Mouse (Mus musculus): ENCODE results near the gene Myog. TPM values are rescaled to one million over a fixed set of nuclear protein-coding genes. Genes with fewer than 3 reads are reported as not detected.
A peak's percentile ranks its signal among the peaks of the same experiment; 100 is the strongest.

The Myog gene
- not detected in 2 replicates for polyA plus RNA-seq (2014; fragmentation: Nextera tagmentation; extraction: Ambion mirVana)

GRCm38 (mm10) chr1:134289598-134290099 is at the start of gene Myog:
Gene Myog (plus strand): TSS chr1:134289989.
- no peak within 1 kb of the TSS for H3K27ac ChIP-seq (replicated peaks; ENCODE audit: low read depth, low read length)
- no peak within 1 kb of the TSS for H3K9ac ChIP-seq (replicated peaks; ENCODE audit: low read length)
- H3K36me3 ChIP-seq (ENCODE audit: control insufficient read depth, insufficient read depth, low read length): no peaks in the 10 kb centered on the region
- no peak within 1 kb of the TSS for H3K4me3 ChIP-seq (replicated peaks; ENCODE audit: low read depth, low read length)
- no peak within 1 kb of the TSS for H3K4me2 ChIP-seq (ENCODE audit: low read length)
- H3K4me1 ChIP-seq (ENCODE audit: control insufficient read depth, insufficient read depth, low read length): 0 out of 2 replicates have a peak, but pooled peaks cover 8% of the 10 kb centered on the region
- WGBS: 47% methylated on average over 11 of the region's 11 CpGs
- DNase-seq: no peak
- H3K27me3 ChIP-seq (ENCODE audit: control insufficient read depth, insufficient read depth, low read length): no peaks in the 10 kb centered on the region
- no peaks in the 10 kb centered on the region for H3K9me3 ChIP-seq (ENCODE audit: control insufficient read depth, low read length)
- no peak for ATAC-seq (ENCODE audit: low FRiP score, low TSS enrichment)

GRCm38 (mm10) chr1:134240701-134241100 is 49.1 kb upstream of the Myog start:
- Histone ChIP-seq H3K4me1 (ENCODE audit: control insufficient read depth, insufficient read depth, low read length) (no peaks in the 10 kb centered on the region; the same call in none of the 2 replicates), H3K27ac (replicated peaks; ENCODE audit: low read depth, low read length) (no peak overlapping the region), H3K27me3 (ENCODE audit: control insufficient read depth, insufficient read depth, low read length) (no peaks in the 10 kb centered on the region; the same call in 1 of the 2 replicates), H3K4me2 (ENCODE audit: low read length) (no peak overlapping the region), H3K36me3 (ENCODE audit: control insufficient read depth, insufficient read depth, low read length) (no peaks in the 10 kb centered on the region), H3K4me3 (replicated peaks; ENCODE audit: low read depth, low read length) (no peak overlapping the region), H3K9me3 (ENCODE audit: control insufficient read depth, low read length) (no peaks in the 10 kb centered on the region), H3K9ac (replicated peaks; ENCODE audit: low read length) (no peak overlapping the region)
- no peak for DNase-seq
- 91% methylated on average over 9 of the region's 9 CpGs for WGBS
- ATAC-seq (ENCODE audit: low FRiP score, low TSS enrichment): no peak

GRCm38 (mm10) chr1:134241298-134241697 is 48.5 kb upstream of the Myog start:
- no peak overlapping the region for H3K4me3 ChIP-seq (replicated peaks; ENCODE audit: low read depth, low read length)
- WGBS: 77% methylated on average over 8 of the region's 8 CpGs
- no peak overlapping the region for H3K9ac ChIP-seq (replicated peaks; ENCODE audit: low read length)
- no peaks in the 10 kb centered on the region for H3K36me3 ChIP-seq (ENCODE audit: control insufficient read depth, insufficient read depth, low read length)
- H3K9me3 ChIP-seq (ENCODE audit: control insufficient read depth, low read length): no peaks in the 10 kb centered on the region
- no peak overlapping the region for H3K27ac ChIP-seq (replicated peaks; ENCODE audit: low read depth, low read length)
- H3K4me2 ChIP-seq (ENCODE audit: low read length): no peak overlapping the region
- DNase-seq (no peak), ATAC-seq (ENCODE audit: low FRiP score, low TSS enrichment) (no peak)
- no peaks in the 10 kb centered on the region; the same call in none of the 2 replicates for H3K4me1 ChIP-seq (ENCODE audit: control insufficient read depth, insufficient read depth, low read length)
- H3K27me3 ChIP-seq (ENCODE audit: control insufficient read depth, insufficient read depth, low read length): no peaks in the 10 kb centered on the region

GRCm38 (mm10) chr1:134242286-134242685 is 47.5 kb upstream of the Myog start:
- 90% methylated on average over 2 of the region's 2 CpGs for WGBS
- H3K4me3 ChIP-seq (replicated peaks; ENCODE audit: low read depth, low read length): no peak overlapping the region
- DNase-seq: no peak
- no peaks in the 10 kb centered on the region; the same call in none of the 2 replicates for H3K4me1 ChIP-seq (ENCODE audit: control insufficient read depth, insufficient read depth, low read length)
- H3K9ac ChIP-seq (replicated peaks; ENCODE audit: low read length): no peak overlapping the region
- no peaks in the 10 kb centered on the region for H3K27me3 ChIP-seq (ENCODE audit: control insufficient read depth, insufficient read depth, low read length)
- no peak overlapping the region for H3K4me2 ChIP-seq (ENCODE audit: low read length)
- no peaks in the 10 kb centered on the region for H3K9me3 ChIP-seq (ENCODE audit: control insufficient read depth, low read length)
- no peaks in the 10 kb centered on the region for H3K36me3 ChIP-seq (ENCODE audit: control insufficient read depth, insufficient read depth, low read length)
- no peak overlapping the region for H3K27ac ChIP-seq (replicated peaks; ENCODE audit: low read depth, low read length)
- ATAC-seq (ENCODE audit: low FRiP score, low TSS enrichment): no peak

GRCm38 (mm10) chr1:134243505-134243904 is 46.3 kb upstream of the Myog start:
- H3K9ac ChIP-seq (replicated peaks; ENCODE audit: low read length): no peak overlapping the region
- H3K9me3 ChIP-seq (ENCODE audit: control insufficient read depth, low read length): no peaks in the 10 kb centered on the region
- 66% methylated on average over 6 of the region's 6 CpGs for WGBS

GRCm38 (mm10) chr1:134243948-134244914 is 45.6 kb upstream of the Myog start:
- Histone ChIP-seq H3K4me3 (replicated peaks; ENCODE audit: low read depth, low read length) (no peak overlapping the region), H3K36me3 (ENCODE audit: control insufficient read depth, insufficient read depth, low read length) (no peaks in the 10 kb centered on the region), H3K9me3 (ENCODE audit: control insufficient read depth, low read length) (no peaks in the 10 kb centered on the region), H3K4me1 (ENCODE audit: control insufficient read depth, insufficient read depth, low read length) (no peaks in the 10 kb centered on the region; the same call in none of the 2 replicates), H3K27me3 (ENCODE audit: control insufficient read depth, insufficient read depth, low read length) (no peaks in the 10 kb centered on the region), H3K4me2 (ENCODE audit: low read length) (peak overlapping the region; percentile 46), H3K27ac (replicated peaks; ENCODE audit: low read depth, low read length) (no peak overlapping the region), H3K9ac (replicated peaks; ENCODE audit: low read length) (peak overlapping the region; percentile 36; the same call in 1 of the 2 replicates)
- peak; percentile 92 for DNase-seq
- ATAC-seq (ENCODE audit: low FRiP score, low TSS enrichment): peak; percentile 66; the same call in 1 of the 2 replicates
- WGBS: 23% methylated on average over 35 of the region's 35 CpGs

More at GRCm38 (mm10) chr1:134243505-134243904, 46.3 kb upstream of the Myog start:
- H3K4me3 ChIP-seq (replicated peaks; ENCODE audit: low read depth, low read length): no peak overlapping the region
- ATAC-seq (ENCODE audit: low FRiP score, low TSS enrichment): no peak
- DNase-seq: no peak
- no peak overlapping the region for H3K4me2 ChIP-seq (ENCODE audit: low read length)
- H3K36me3 ChIP-seq (ENCODE audit: control insufficient read depth, insufficient read depth, low read length): no peaks in the 10 kb centered on the region
- no peaks in the 10 kb centered on the region for H3K27me3 ChIP-seq (ENCODE audit: control insufficient read depth, insufficient read depth, low read length)
- no peak overlapping the region for H3K27ac ChIP-seq (replicated peaks; ENCODE audit: low read depth, low read length)
- H3K4me1 ChIP-seq (ENCODE audit: control insufficient read depth, insufficient read depth, low read length): no peaks in the 10 kb centered on the region; the same call in none of the 2 replicates

- Histone ChIP-seq H3K36me3 (ENCODE audit: control insufficient read depth, insufficient read depth, low read length) (no peaks in the 10 kb centered on the region), H3K27me3 (ENCODE audit: control insufficient read depth, insufficient read depth, low read length) (no peaks in the 10 kb centered on the region), H3K4me1 (ENCODE audit: control insufficient read depth, insufficient read depth, low read length) (no peaks in the 10 kb centered on the region; the same call in none of the 2 replicates), H3K9me3 (ENCODE audit: control insufficient read depth, low read length) (no peaks in the 10 kb centered on the region), H3K4me3 (replicated peaks; ENCODE audit: low read depth, low read length) (no peak overlapping the region), H3K27ac (replicated peaks; ENCODE audit: low read depth, low read length) (no peak overlapping the region), H3K4me2 (ENCODE audit: low read length) (no peak overlapping the region), H3K9ac (replicated peaks; ENCODE audit: low read length) (no peak overlapping the region)
- DNase-seq (no peak), ATAC-seq (ENCODE audit: low FRiP score, low TSS enrichment) (no peak)
- WGBS: 74% methylated on average over 14 of the region's 14 CpGs
These were observed 44.6 kb upstream of the Myog start for GRCm38 (mm10) chr1:134245004-134245717.

GRCm38 (mm10) chr1:134246590-134246989 is 43.2 kb upstream of the Myog start:
- Histone ChIP-seq H3K27me3 (ENCODE audit: control insufficient read depth, insufficient read depth, low read length) (no peaks in the 10 kb centered on the region), H3K4me1 (ENCODE audit: control insufficient read depth, insufficient read depth, low read length) (no peaks in the 10 kb centered on the region; the same call in none of the 2 replicates), H3K4me2 (ENCODE audit: low read length) (no peak overlapping the region), H3K4me3 (replicated peaks; ENCODE audit: low read depth, low read length) (no peak overlapping the region), H3K27ac (replicated peaks; ENCODE audit: low read depth, low read length) (no peak overlapping the region), H3K36me3 (ENCODE audit: control insufficient read depth, insufficient read depth, low read length) (no peaks in the 10 kb centered on the region), H3K9me3 (ENCODE audit: control insufficient read depth, low read length) (no peaks in the 10 kb centered on the region), H3K9ac (replicated peaks; ENCODE audit: low read length) (no peak overlapping the region)
- WGBS: 56% methylated on average over 4 of the region's 4 CpGs
- DNase-seq (no peak), ATAC-seq (ENCODE audit: low FRiP score, low TSS enrichment) (no peak)
